Mouse (Mus musculus) heart, embryonic 12.5 days (tissue): Measurements from ENCODE around the gene Gm20388. TPM values are rescaled to one million over a fixed set of nuclear protein-coding genes. Genes with fewer than 3 reads are reported as not detected.

Experiments used
- ATAC-seq: fragments of 200-750 bp; cut with Nextera tagmentation; 2 replicates; pipeline ENCODE4 v1.8.0; 2017; ENCODE audit warnings: moderate TSS enrichment, moderate library complexity; ENCODE audit not compliant: insufficient number of reproducible peaks, low FRiP score
- H3K27ac ChIP-seq: fragments of 300-500 bp; sonication (generic); 2 replicates; pipeline ENCODE4 v1.5.1; 2016; ENCODE audit warnings: mild to moderate bottlenecking, moderate library complexity; ENCODE audit not compliant: poor library complexity, severe bottlenecking
- H3K27me3 ChIP-seq: fragments of 300-500 bp; sonication (generic); replicated peaks from 2 replicates; pipeline ENCODE4 v1.6.1; 2016; ENCODE audit warnings: mild to moderate bottlenecking, moderate library complexity
- H3K36me3 ChIP-seq: fragments of 300-500 bp; sonication (generic); 2 replicates; pipeline ENCODE4 v1.6.1; 2016; ENCODE audit warnings: mild to moderate bottlenecking, moderate library complexity
- H3K4me1 ChIP-seq: fragments of 300-500 bp; sonication (generic); replicated peaks from 2 replicates; pipeline ENCODE4 v1.6.1; 2016; ENCODE audit warnings: mild to moderate bottlenecking
- H3K4me2 ChIP-seq: fragments of 300-500 bp; sonication (generic); 2 replicates; pipeline ENCODE4 v1.6.1; 2016; ENCODE audit warnings: mild to moderate bottlenecking, moderate library complexity
- H3K4me3 ChIP-seq: fragments of 300-500 bp; sonication (generic); 2 replicates; pipeline ENCODE4 v1.5.1; 2016; ENCODE audit warnings: mild to moderate bottlenecking
- H3K9ac ChIP-seq: fragments of 300-500 bp; sonication (generic); 2 replicates; pipeline ENCODE4 v1.6.1; 2016; ENCODE audit warnings: mild to moderate bottlenecking, moderate library complexity
- H3K9me3 ChIP-seq: fragments of 300-500 bp; sonication (generic); replicated peaks from 2 replicates; pipeline ENCODE4 v1.6.1; 2016; ENCODE audit warnings: mild to moderate bottlenecking, moderate library complexity
- WGBS: fragments of 180-500 bp; shearing (Covaris S2); methylation state at CpG from one replicate; pipeline ENCODE4 v1.1.7; 2016; 5-methylcytosine and 5-hydroxymethylcytosine counted together
- polyA plus RNA-seq: library from polyadenylated mRNA; unstranded; fragments of >200 nt; fragmentation: Nextera tagmentation; extraction: Ambion mirVana; gene quantifications from 2 replicates; pipeline ENCODE4 v1.2.1, GENCODE M21; 2016

Gene Gm20388
- polyA plus RNA-seq, 1 experiment from 2014 or later = not detected

DNA sequence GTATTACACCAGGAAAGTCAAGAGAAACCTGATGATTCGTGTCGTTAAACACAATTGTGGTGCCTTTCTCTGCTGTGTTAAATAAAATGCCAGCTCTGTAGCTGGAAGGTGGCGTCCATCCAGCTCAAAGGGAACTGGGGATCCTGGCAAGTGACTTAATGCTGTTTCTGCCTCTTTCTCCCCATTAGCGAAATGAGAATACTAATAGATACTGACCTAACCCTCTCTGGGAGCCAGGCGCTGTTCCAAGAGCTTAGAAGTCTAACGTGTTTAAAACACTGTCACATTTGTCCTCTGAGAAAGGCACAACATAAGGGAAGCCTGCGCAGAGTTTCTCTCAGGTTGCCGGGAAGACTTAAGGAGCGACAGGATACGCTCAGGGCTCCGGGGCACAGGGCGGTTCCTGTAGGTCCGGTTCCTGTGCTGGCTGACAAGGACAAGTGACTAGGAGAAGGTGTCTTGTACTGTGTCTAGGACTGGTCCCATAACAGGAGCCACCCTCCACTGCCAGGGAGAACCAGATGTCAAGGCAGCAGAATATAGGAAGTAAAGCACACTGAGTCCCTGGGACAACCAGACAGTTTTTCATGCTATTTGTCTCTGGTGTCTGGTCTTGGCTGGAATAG lies 3819.3 kb downstream of the Gm20388 start:
- ATAC-seq = 0 out of 2 replicates have a peak, but pooled peaks have one; percentile 33
- WGBS = 60% methylated on average over 13 of the region's 13 CpGs
- peak overlapping the region; percentile 45 for H3K4me2 ChIP-seq
- no peak overlapping the region for H3K27ac ChIP-seq
- no peak overlapping the region for H3K4me3 ChIP-seq
- peaks cover 37% of the 10 kb centered on the region for H3K4me1 ChIP-seq
- 0 out of 2 replicates have a peak, but pooled peaks cover 3% of the 10 kb centered on the region for H3K27me3 ChIP-seq
- peak overlapping the region; percentile 40; the same call in 1 of the 2 replicates for H3K9ac ChIP-seq
- H3K9me3 ChIP-seq = no peaks in the 10 kb centered on the region
- no peaks in the 10 kb centered on the region for H3K36me3 ChIP-seq

DNA sequence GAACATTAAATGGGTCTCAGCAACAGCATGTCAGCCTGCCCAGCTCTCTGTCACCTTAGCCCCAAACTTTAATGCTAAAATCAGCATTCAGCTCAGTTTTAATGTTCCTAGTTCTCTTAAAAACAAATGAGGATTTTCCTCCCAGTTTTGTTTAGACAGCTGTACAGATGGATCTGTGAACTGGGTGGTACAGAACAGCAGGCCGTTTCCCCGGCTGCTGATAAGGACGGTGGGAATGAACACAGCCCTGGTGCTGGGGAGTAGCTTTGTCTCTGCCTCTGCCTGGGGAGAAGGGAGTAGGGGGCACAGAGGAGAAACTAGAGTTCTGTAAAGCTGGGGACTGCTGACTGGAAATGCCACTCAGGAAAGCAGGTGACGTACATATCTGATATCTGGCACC lies 3821.7 kb downstream of the Gm20388 start:
- Histone ChIP-seq H3K9me3 (no peaks in the 10 kb centered on the region), H3K4me2 (no peak overlapping the region), H3K4me1 (peaks cover 37% of the 10 kb centered on the region), H3K36me3 (no peaks in the 10 kb centered on the region), H3K27me3 (0 out of 2 replicates have a peak, but pooled peaks cover 3% of the 10 kb centered on the region), H3K9ac (no peak overlapping the region), H3K4me3 (no peak overlapping the region), H3K27ac (peak overlapping the region; percentile 77)
- WGBS = 11% methylated on average over 4 of the region's 4 CpGs
- peak; percentile 59 for ATAC-seq

DNA sequence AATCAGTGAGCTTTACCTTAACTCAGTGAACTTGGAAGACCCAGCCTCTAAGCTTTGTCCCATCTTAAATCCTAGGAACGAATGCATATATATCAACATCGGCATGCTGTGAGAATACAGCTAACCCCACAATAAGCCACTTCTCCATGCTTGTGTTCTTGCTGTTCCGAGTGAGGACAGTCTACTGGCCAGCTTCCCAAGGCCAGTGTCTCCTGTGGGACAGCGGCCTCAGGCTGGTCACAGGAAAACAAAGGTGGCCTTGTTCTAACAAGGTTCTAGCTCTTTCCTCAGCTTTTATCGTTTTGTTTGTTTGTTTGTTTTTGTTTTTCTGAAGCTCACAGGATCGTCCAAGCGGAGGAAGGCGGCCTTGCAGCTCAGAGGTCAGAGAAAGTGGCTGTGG lies 3823.8 kb downstream of the Gm20388 start:
- H3K36me3 ChIP-seq = no peaks in the 10 kb centered on the region
- H3K9ac ChIP-seq = no peak overlapping the region
- H3K27ac ChIP-seq = no peak overlapping the region
- H3K4me1 ChIP-seq = peaks cover 39% of the 10 kb centered on the region
- H3K4me3 ChIP-seq = no peak overlapping the region
- 0 out of 2 replicates have a peak, but pooled peaks cover 3% of the 10 kb centered on the region for H3K27me3 ChIP-seq
- no peak overlapping the region for H3K4me2 ChIP-seq
- no peak for ATAC-seq
- no peaks in the 10 kb centered on the region for H3K9me3 ChIP-seq
- 73% methylated on average over 8 of the region's 8 CpGs for WGBS

DNA sequence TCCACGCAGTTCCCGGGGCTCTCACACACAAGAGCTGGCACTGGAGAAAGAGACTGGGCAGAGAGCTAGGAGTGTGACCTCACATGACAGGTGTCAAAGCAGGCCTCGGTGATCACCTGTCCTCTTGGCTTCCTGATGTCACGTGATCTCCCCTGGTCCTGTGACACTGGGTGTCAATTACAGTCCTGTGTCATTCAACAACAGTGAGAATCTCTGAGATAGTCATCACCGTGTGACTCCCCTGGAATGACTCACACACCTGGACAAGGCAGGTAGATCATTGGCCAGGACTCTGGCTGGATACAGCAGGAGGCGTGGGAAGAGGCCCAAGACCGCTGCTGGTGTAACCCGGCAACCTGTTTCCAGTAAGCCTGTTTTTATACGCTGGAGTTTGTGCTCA lies 3826.3 kb downstream of the Gm20388 start:
- no peak overlapping the region for H3K4me3 ChIP-seq
- 76% methylated on average over 9 of the region's 9 CpGs for WGBS
- H3K36me3 ChIP-seq = no peaks in the 10 kb centered on the region
- H3K27ac ChIP-seq = no peak overlapping the region
- H3K9ac ChIP-seq = no peak overlapping the region
- ATAC-seq = no peak
- H3K9me3 ChIP-seq = no peaks in the 10 kb centered on the region
- H3K4me1 ChIP-seq = peaks cover 38% of the 10 kb centered on the region
- no peak overlapping the region for H3K4me2 ChIP-seq
- H3K27me3 ChIP-seq = no peaks in the 10 kb centered on the region

DNA sequence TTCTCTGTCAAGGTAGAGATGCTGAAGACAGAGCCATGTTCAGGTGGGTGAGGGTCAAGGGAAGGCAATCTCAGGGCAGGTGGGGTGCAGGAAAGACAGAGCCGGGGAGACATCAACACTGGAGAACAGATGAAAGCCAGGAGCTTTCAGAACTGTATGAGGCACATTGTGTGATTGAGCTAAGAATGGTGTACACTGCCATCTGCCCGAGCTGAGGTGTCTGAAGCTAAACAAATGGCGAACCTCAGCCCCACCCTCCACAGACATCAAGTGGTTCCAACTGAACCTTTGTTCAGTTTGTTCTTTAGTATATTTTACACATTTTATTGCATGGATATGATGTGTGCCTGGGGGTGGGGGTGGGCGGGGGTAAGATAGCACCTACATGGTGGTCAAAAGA lies 3829.6 kb downstream of the Gm20388 start:
- no peak overlapping the region for H3K9ac ChIP-seq
- no peaks in the 10 kb centered on the region for H3K9me3 ChIP-seq
- H3K4me3 ChIP-seq = no peak overlapping the region
- 46% methylated on average over 4 of the region's 4 CpGs for WGBS
- ATAC-seq = no peak
- no peak overlapping the region for H3K4me2 ChIP-seq
- H3K27ac ChIP-seq = no peak overlapping the region
- H3K27me3 ChIP-seq = no peaks in the 10 kb centered on the region
- H3K36me3 ChIP-seq = no peaks in the 10 kb centered on the region
- peaks cover 32% of the 10 kb centered on the region for H3K4me1 ChIP-seq

DNA sequence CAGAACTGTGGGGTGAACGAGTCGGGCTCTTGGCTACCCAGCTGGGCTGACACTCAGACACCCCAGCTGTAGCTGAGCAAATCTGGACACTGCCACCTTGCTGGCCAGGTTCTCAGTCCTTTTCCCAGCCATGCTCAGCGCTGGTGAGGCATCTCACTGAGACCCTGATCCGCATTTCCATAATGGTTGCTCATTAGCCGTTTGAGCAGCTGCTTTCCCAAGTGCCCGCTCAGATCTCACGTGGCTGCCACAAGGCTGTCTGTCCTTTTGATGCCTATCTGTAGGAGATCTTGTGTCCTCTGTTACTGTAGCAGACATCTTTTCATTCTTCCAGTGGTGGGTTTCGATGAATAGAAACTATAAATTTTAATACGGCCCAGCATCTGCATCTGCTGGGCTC lies 3830.6 kb downstream of the Gm20388 start:
- H3K4me3 ChIP-seq = no peak overlapping the region
- H3K36me3 ChIP-seq = no peaks in the 10 kb centered on the region
- no peaks in the 10 kb centered on the region for H3K9me3 ChIP-seq
- no peak overlapping the region for H3K27ac ChIP-seq
- H3K27me3 ChIP-seq = no peaks in the 10 kb centered on the region
- no peak overlapping the region for H3K4me2 ChIP-seq
- H3K4me1 ChIP-seq = peaks cover 32% of the 10 kb centered on the region
- no peak for ATAC-seq
- 80% methylated on average over 9 of the region's 9 CpGs for WGBS
- no peak overlapping the region for H3K9ac ChIP-seq

DNA sequence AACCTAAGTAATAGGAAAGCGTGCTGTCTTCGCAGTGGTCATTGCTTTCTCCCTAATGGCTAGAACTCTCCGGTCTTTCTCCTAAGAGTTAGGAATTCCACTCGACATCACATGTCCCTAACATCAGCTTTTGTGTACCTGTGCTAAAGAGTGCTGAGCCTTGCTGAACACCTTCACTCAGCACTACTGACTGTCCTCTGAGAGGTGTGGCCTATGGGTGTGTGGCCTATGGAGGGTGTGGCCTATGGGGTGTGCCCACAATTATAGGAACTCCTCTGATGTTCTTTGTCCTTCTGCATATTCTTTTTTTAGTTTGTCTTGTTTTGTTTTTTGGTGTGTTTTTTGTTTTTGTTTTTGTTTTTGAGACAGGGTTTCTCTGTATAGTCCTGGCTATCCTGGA lies 3835.8 kb downstream of the Gm20388 start:
- Histone ChIP-seq H3K27ac (no peak overlapping the region), H3K27me3 (no peaks in the 10 kb centered on the region), H3K4me1 (peaks cover 36% of the 10 kb centered on the region), H3K9ac (no peak overlapping the region), H3K4me2 (no peak overlapping the region), H3K4me3 (no peak overlapping the region), H3K36me3 (no peaks in the 10 kb centered on the region), H3K9me3 (no peaks in the 10 kb centered on the region)
- 87% methylated on average over 4 of the region's 4 CpGs for WGBS
- ATAC-seq = no peak

DNA sequence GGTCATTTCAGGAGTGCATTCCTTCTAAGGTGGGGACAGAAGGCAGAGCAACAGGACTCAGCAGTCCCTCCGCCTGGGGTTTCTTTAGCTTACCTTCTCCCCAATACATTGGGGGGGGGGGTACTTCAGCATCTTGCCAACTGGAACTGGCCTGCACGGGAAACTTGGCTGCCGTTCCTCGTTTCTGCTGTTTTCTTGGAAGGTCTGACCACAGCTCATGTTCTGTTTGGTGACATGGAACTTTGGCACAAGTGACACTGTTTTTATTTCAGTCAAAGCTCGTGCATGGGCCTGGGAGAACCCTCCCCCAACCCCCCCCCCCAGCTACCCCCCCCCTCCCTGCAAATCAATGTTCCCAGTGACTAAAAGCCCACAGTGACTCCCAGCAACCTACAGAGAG lies 3837.1 kb downstream of the Gm20388 start:
- Histone ChIP-seq H3K9me3 (no peaks in the 10 kb centered on the region), H3K36me3 (no peaks in the 10 kb centered on the region), H3K9ac (no peak overlapping the region), H3K27me3 (no peaks in the 10 kb centered on the region), H3K4me2 (no peak overlapping the region), H3K4me3 (no peak overlapping the region), H3K4me1 (peaks cover 46% of the 10 kb centered on the region), H3K27ac (peak overlapping the region; percentile 58; the same call in 1 of the 2 replicates)
- ATAC-seq = no peak; the same call in 1 of the 2 replicates
- WGBS = 25% methylated on average over 5 of the region's 5 CpGs

DNA sequence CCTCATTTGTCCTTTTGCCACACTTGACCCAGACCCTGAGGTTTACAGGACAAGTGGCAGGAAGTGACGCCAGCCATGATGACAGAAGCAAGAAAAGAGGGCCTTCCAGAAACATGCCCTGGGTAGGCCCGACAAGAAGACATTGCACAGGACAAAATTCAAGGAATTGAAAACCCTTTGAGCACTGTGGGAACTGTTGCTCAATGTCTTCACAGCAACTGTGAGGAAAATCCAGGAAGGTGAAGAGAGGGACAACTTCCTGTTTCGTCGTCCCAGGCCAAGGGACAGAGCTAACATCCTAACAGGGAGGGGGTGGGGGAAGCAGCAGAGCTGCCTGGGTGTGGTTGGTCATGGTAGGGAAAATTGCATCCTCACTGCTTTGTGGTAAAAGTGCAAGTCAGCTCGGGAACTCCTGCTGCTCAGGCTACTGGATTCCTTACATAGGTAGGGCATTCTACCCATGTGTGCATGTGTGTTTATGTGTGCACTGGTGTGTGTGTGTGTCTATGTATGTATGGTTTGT lies 3839.6 kb downstream of the Gm20388 start:
- H3K9ac ChIP-seq = no peak overlapping the region
- H3K36me3 ChIP-seq = no peaks in the 10 kb centered on the region
- 0 out of 2 replicates have a peak overlapping the region, but pooled peaks have one; percentile 1 for H3K27ac ChIP-seq
- no peak for ATAC-seq
- 39% methylated on average over 5 of the region's 5 CpGs for WGBS
- H3K9me3 ChIP-seq = no peaks in the 10 kb centered on the region
- 0 out of 2 replicates have a peak, but pooled peaks cover 6% of the 10 kb centered on the region for H3K27me3 ChIP-seq
- peaks cover 62% of the 10 kb centered on the region for H3K4me1 ChIP-seq
- no peak overlapping the region for H3K4me2 ChIP-seq
- no peak overlapping the region for H3K4me3 ChIP-seq

DNA sequence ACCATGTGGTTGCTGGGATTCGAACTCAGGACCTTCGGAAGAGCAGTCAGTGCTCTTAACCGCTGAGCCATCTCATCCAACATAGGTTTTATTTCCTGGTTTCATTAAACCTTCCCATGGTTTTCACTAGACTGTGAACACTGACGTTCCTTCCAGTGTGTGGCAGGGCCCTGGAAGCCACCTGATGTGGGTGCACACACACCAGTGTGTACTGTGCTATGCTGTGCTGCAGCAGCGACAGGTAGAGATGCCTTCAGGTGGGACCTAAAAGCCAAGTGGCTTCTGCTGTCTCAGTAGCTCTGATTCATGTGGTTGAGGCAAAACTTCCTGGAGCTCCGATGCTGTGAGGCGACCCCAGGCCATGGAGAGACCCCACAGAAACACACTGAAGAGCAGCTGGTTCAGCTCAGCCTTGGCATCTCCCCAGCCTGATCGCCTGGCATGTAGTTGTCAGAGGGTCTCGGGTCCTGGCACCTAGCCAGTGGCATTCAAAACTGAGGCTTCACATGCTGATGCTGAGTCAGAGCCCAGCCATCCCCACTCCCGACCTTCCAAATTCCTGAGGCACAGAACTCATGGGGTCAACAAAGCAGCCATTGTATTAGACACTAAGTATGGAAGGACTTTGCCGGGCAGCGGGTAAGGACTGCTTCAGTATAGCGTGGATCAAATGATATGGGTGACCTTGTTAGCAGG lies 3842.3 kb downstream of the Gm20388 start:
- Histone ChIP-seq H3K4me3 (no peak overlapping the region), H3K27ac (peak overlapping the region; percentile 72), H3K4me2 (peak overlapping the region; percentile 13; the same call in 1 of the 2 replicates), H3K4me1 (peaks cover 54% of the 10 kb centered on the region), H3K9ac (no peak overlapping the region; the same call in 1 of the 2 replicates), H3K27me3 (peaks cover 6% of the 10 kb centered on the region; the same call in 1 of the 2 replicates), H3K36me3 (no peaks in the 10 kb centered on the region), H3K9me3 (no peaks in the 10 kb centered on the region)
- no peak for ATAC-seq
- WGBS = 53% methylated on average over 13 of the region's 13 CpGs

DNA sequence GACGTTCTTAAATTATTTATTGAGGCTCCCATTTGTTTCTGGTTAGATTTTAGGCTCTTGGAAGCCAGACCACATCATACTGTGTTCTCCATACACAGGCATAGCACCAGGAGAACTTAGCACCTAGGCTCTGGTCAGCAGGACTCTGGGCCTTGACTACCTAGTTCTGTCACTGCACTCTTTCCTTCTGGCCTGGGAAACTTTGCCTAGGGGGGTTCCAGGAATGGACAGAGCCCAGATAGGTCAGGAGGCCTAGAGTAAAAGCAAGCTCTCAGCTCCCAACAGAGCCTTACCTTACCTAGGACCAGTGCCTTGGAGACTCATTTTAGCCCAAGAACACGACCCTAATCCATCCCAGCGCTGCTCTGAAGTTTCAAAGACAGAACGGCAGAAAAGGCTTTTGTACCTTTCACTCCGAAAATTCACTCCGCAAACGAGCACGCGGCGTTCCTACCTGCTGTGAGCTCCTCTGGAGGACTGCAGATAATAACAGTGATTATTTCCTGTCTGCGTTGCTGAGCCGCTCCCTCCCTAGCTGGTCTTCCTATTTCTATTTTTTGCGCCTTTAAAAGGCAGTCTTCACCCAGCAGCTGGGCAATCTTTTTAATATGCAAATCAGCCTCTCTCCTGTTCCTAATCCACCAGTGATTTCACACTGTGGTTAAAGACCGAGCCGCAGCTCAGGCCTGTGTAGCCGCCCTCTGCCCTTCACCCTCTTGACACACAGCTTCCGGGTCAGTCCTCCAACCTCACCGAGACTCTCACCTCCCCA lies 3843.1 kb downstream of the Gm20388 start:
- WGBS = 15% methylated on average over 18 of the region's 18 CpGs
- no peak for ATAC-seq
- Histone ChIP-seq H3K9me3 (no peaks in the 10 kb centered on the region), H3K36me3 (no peaks in the 10 kb centered on the region), H3K4me1 (peaks cover 45% of the 10 kb centered on the region), H3K9ac (0 out of 2 replicates have a peak overlapping the region, but pooled peaks have one; percentile 19), H3K4me2 (peak overlapping the region; percentile 30), H3K4me3 (no peak overlapping the region), H3K27me3 (peaks cover 9% of the 10 kb centered on the region), H3K27ac (peak overlapping the region; percentile 72)
